Mouse (Mus musculus): ENCODE results near the gene Vmn2r13. TPM values are rescaled to one million over a fixed set of nuclear protein-coding genes. Genes with fewer than 3 reads are reported as not detected.

Gene Vmn2r13
- not detected in 2 replicates for polyA plus RNA-seq (2012; rRNA removed)

DNA sequence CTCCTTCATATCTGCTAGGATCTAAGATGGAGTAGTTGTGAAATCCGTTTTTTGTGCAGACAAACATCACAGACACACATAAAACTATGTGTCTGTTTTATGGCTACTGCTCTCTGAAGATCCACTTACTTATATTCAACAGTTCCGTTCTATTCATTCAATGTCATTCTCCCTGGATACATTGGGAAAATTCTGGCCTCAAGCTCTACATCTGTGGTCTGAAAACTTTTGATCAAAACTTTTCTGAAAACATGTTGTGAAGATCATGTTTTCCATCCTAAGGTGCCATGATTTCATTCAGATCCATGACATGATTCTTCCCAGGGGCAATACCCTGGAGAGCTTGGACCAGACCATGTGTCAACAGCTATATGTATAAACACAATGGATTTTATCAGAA lies at the start of gene Vmn2r13:
Gene Vmn2r13, minus strand, starts transcription at position 101 of the 400 bp plus-strand sequence.

DNA sequence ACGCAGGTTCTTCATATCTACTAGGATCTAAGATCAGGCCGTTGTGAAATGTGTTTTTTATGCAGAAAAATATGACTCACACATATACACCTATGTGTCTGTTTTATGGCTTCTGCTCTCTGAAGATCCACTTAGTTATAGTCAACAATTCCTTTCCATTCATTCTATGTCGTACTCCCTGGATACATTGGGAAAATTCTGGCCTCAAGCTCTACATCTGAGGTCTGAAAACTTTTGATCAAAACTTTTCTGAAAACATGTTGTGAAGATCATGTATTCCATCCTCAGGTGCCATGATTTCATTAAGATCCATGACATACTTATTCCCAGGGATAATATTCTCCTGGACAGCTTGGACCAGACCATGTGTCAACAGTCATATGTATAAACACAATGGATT lies 32.6 kb upstream of the Vmn2r13 start, which contains the start of gene Vmn2r14:
Gene Vmn2r14, minus strand, starts transcription at position 101 of the 400 bp plus-strand sequence.

Other genes starting within 250 kb of the Vmn2r13 start
- gene Vmn2r10, start 185.7 kb downstream of the Vmn2r13 start, polyA plus RNA-seq (2012; rRNA removed), result not detected in 2 replicates
- not detected in 2 replicates for gene Vmn2r11, start 132.6 kb downstream of the Vmn2r13 start, polyA plus RNA-seq (2012; rRNA removed)
- not detected in 2 replicates for gene Vmn2r12, start 94.2 kb downstream of the Vmn2r13 start, polyA plus RNA-seq (2012; rRNA removed)
- gene Vmn2r14, start 32.5 kb upstream of the Vmn2r13 start, polyA plus RNA-seq (2012; rRNA removed), result not detected in 2 replicates
- gene Vmn2r15, start 105.4 kb upstream of the Vmn2r13 start, polyA plus RNA-seq (2012; rRNA removed), result not detected in 2 replicates
- gene Vmn2r16, start 138.0 kb upstream of the Vmn2r13 start, polyA plus RNA-seq (2012; rRNA removed), result not detected in 2 replicates
- not detected in 2 replicates for gene Vmn2r17, start 227.5 kb upstream of the Vmn2r13 start, polyA plus RNA-seq (2012; rRNA removed)